Mouse (Mus musculus) stomach, embryonic 16.5 days (tissue): Measurements from ENCODE around the gene Krtap19-5. TPM values are rescaled to one million over a fixed set of nuclear protein-coding genes. Genes with fewer than 3 reads are reported as not detected.

ENCODE experiments used
- ATAC-seq: fragments of 200-750 bp; cut with Nextera tagmentation; 2 replicates; pipeline ENCODE4 v1.8.0; 2017; ENCODE audit warnings: moderate number of reproducible peaks, moderate TSS enrichment; ENCODE audit not compliant: insufficient read depth, low FRiP score
- H3K27ac ChIP-seq: fragments of 300-500 bp; sonication (generic); 2 replicates; pipeline ENCODE4 v1.5.1; 2014; ENCODE audit warnings: low read length
- H3K27me3 ChIP-seq: fragments of 300-500 bp; sonication (generic); 2 replicates; pipeline ENCODE4 v1.6.1; 2014; ENCODE audit warnings: low read length, control low read depth, mixed read lengths; ENCODE audit not compliant: control insufficient read depth, insufficient read depth
- H3K36me3 ChIP-seq: fragments of 300-500 bp; sonication (generic); 2 replicates; pipeline ENCODE4 v1.6.1; 2014; ENCODE audit warnings: low read length; ENCODE audit not compliant: control insufficient read depth, insufficient read depth
- H3K4me1 ChIP-seq: fragments of 300-500 bp; sonication (generic); 2 replicates; pipeline ENCODE4 v1.6.1; 2014; ENCODE audit warnings: low read length, control low read depth, mixed read lengths; ENCODE audit not compliant: control insufficient read depth, insufficient read depth
- H3K4me2 ChIP-seq: fragments of 300-500 bp; sonication (generic); 2 replicates; pipeline ENCODE4 v1.6.1; 2014; ENCODE audit warnings: low read depth, low read length, mixed read lengths
- H3K4me3 ChIP-seq: fragments of 300-500 bp; sonication (generic); replicated peaks from 2 replicates; pipeline ENCODE4 v1.5.1; 2014; ENCODE audit warnings: mild to moderate bottlenecking, low read length
- H3K9ac ChIP-seq: fragments of 300-500 bp; sonication (generic); 2 replicates; pipeline ENCODE4 v1.6.1; 2014; ENCODE audit warnings: low read length
- H3K9me3 ChIP-seq: fragments of 300-500 bp; sonication (generic); replicated peaks from 2 replicates; pipeline ENCODE4 v1.6.1; 2016; ENCODE audit warnings: low read length, control low read depth; ENCODE audit not compliant: control insufficient read depth
- WGBS: fragments of 180-500 bp; shearing (Covaris S2); extraction: QIAGEN DNeasy Blood & Tissue Kit; methylation state at CpG from one replicate; pipeline ENCODE4 v1.1.7; 2014; 5-methylcytosine and 5-hydroxymethylcytosine counted together
- polyA plus RNA-seq: library from polyadenylated mRNA; unstranded; fragments of >200 nt; fragmentation: Nextera tagmentation; extraction: Ambion mirVana; gene quantifications from 2 replicates; pipeline ENCODE4 v1.2.1, GENCODE M21; 2015

The Krtap19-5 gene
- polyA plus RNA-seq, 1 experiment from 2014 or later, result not detected

- Histone ChIP-seq H3K4me3 (no peak overlapping the region), H3K4me2 (no peak overlapping the region), H3K27me3 (no peaks in the 10 kb centered on the region), H3K9ac (no peak overlapping the region), H3K36me3 (no peaks in the 10 kb centered on the region), H3K9me3 (no peaks in the 10 kb centered on the region), H3K27ac (no peak overlapping the region), H3K4me1 (no peaks in the 10 kb centered on the region)
- WGBS, result 89% methylated on average over 4 of the region's 4 CpGs
- ATAC-seq, result no peak
Observed at GRCm38 (mm10) chr16:88864887-88865407, 31.3 kb downstream of the Krtap19-5 start.

DNA sequence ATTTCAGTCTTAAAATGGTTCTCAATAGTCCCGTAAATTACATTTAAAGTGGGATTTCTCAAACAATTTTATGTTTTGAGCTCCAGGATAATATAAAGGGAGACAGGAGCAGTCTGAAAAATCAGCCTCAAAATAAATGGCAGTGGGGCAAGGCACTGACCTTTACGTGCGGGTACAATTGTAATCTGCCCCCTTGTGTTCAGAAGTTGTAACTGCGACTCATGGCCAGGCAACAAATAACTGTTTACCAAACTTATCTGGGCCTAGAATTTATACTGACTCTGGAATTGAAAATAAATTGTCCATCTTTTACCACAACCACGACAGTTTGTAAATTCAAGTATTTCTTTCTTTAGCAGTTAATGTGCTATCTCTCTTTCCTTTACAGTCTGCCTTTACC is 44.8 kb downstream of the Krtap19-5 start:
- no peaks in the 10 kb centered on the region for H3K9me3 ChIP-seq
- no peak overlapping the region for H3K4me3 ChIP-seq
- 16% methylated on average over 5 of the region's 5 CpGs for WGBS
- no peaks in the 10 kb centered on the region for H3K27me3 ChIP-seq
- H3K9ac ChIP-seq, result no peak overlapping the region
- no peaks in the 10 kb centered on the region for H3K4me1 ChIP-seq
- H3K36me3 ChIP-seq, result no peaks in the 10 kb centered on the region
- no peak overlapping the region for H3K27ac ChIP-seq
- no peak overlapping the region for H3K4me2 ChIP-seq
- no peak for ATAC-seq

GRCm38 (mm10) chr16:88848558-88848957 is 47.7 kb downstream of the Krtap19-5 start:
- no peak for ATAC-seq
- Histone ChIP-seq H3K27me3 (no peaks in the 10 kb centered on the region), H3K36me3 (no peaks in the 10 kb centered on the region), H3K4me2 (no peak overlapping the region), H3K9me3 (no peaks in the 10 kb centered on the region), H3K9ac (no peak overlapping the region), H3K4me1 (no peaks in the 10 kb centered on the region), H3K27ac (no peak overlapping the region), H3K4me3 (no peak overlapping the region)
- WGBS, result 68% methylated on average over 4 of the region's 4 CpGs

DNA sequence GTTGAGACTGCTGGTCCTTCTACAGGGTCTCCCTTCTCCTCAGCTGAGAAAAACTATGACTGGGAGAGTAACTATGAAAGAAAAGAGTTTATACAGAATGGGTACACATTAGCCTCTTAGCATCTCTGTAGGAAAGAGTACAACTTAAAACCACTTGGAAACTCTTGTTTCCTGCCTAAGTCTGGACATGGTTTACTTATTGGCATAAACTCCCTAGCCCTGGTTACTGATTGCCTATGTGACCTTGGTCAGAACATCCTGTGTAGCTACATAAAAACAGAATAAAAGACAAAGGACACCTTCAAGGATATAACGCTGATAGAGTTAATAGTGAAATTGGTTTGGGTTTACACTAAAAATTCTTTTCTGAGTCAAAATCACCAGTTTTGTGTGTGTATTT is 48.9 kb downstream of the Krtap19-5 start:
- no peak for ATAC-seq
- Histone ChIP-seq H3K4me1 (no peaks in the 10 kb centered on the region), H3K27ac (no peak overlapping the region), H3K4me2 (no peak overlapping the region), H3K9me3 (no peaks in the 10 kb centered on the region), H3K36me3 (no peaks in the 10 kb centered on the region), H3K4me3 (no peak overlapping the region), H3K27me3 (no peaks in the 10 kb centered on the region), H3K9ac (no peak overlapping the region)
- WGBS, result 91% methylated on average over 1 of the region's 1 CpGs

Other genes with a start within 250 kb of the Krtap19-5 start
- not detected in 2 replicates for gene Krtap26-1, start 248.7 kb downstream of the Krtap19-5 start, polyA plus RNA-seq
- not detected in 2 replicates for gene Krtap27-1, start 224.8 kb downstream of the Krtap19-5 start, polyA plus RNA-seq
- not detected in 2 replicates for gene 2310061N02Rik, start 188.5 kb downstream of the Krtap19-5 start, polyA plus RNA-seq
- not detected in 2 replicates for gene Krtap13-1, start 167.6 kb downstream of the Krtap19-5 start, polyA plus RNA-seq
- not detected in 2 replicates for gene Krtap13, start 144.8 kb downstream of the Krtap19-5 start, polyA plus RNA-seq
- not detected in 2 replicates for gene 2310034C09Rik, start 137.6 kb downstream of the Krtap19-5 start, polyA plus RNA-seq
- gene 2310057N15Rik, start 122.3 kb downstream of the Krtap19-5 start, polyA plus RNA-seq, result not detected in 2 replicates
- not detected in 2 replicates for gene Gm5965, start 118.6 kb downstream of the Krtap19-5 start, polyA plus RNA-seq
- gene Gm20741, start 84.2 kb downstream of the Krtap19-5 start, polyA plus RNA-seq, result not detected in 2 replicates
- not detected in 2 replicates for gene Krtap15, start 76.2 kb downstream of the Krtap19-5 start, polyA plus RNA-seq
- not detected in 2 replicates for gene Krtap14, start 70.3 kb downstream of the Krtap19-5 start, polyA plus RNA-seq
- gene Krtap19-1, start 27.0 kb downstream of the Krtap19-5 start, polyA plus RNA-seq, result not detected in 2 replicates
- not detected in 2 replicates for gene Krtap19-2, start 22.2 kb downstream of the Krtap19-5 start, polyA plus RNA-seq
- gene Krtap19-3, start 18.4 kb downstream of the Krtap19-5 start, polyA plus RNA-seq, result not detected in 2 replicates
- not detected in 2 replicates for gene Krtap19-4, start 11.4 kb downstream of the Krtap19-5 start, polyA plus RNA-seq
- not detected in 2 replicates for gene Krtap19-9b, start 35.8 kb upstream of the Krtap19-5 start, polyA plus RNA-seq
- gene Krtap16-3, start 66.4 kb upstream of the Krtap19-5 start, polyA plus RNA-seq, result not detected in 2 replicates
- not detected in 2 replicates for gene Krtap22-2, start 114.3 kb upstream of the Krtap19-5 start, polyA plus RNA-seq
- not detected in 2 replicates for gene Gm10229, start 118.8 kb upstream of the Krtap19-5 start, polyA plus RNA-seq
- not detected in 2 replicates for gene Krtap6-1, start 135.2 kb upstream of the Krtap19-5 start, polyA plus RNA-seq
- gene Gm10228, start 145.0 kb upstream of the Krtap19-5 start, polyA plus RNA-seq, result not detected in 2 replicates
- not detected in 2 replicates for gene Krtap6-5, start 151.4 kb upstream of the Krtap19-5 start, polyA plus RNA-seq
- not detected in 2 replicates for gene 1110025L11Rik, start 167.5 kb upstream of the Krtap19-5 start, polyA plus RNA-seq
- gene Krtap6-3, start 187.6 kb upstream of the Krtap19-5 start, polyA plus RNA-seq, result not detected in 2 replicates
- not detected in 2 replicates for gene Gm6358, start 244.4 kb upstream of the Krtap19-5 start, polyA plus RNA-seq